Mouse (Mus musculus) adrenal gland, postnatal 25 days (tissue): ENCODE measurements around the gene Syne3. TPM values are rescaled to one million over a fixed set of nuclear protein-coding genes. Genes with fewer than 3 reads are reported as not detected.

ENCODE experiments used
- DNase-seq: peaks from one replicate; pipeline ENCODE4 v3.0.0; 2021; ENCODE audit warnings: mixed read lengths
- total RNA-seq: library from RNA; stranded (reverse); gene quantifications from 2 replicates; pipeline ENCODE4 v1.2.3, GENCODE M21; 2021

Syne3 gene
- total RNA-seq, 1 experiment from 2014 or later: 14.8 TPM

DNA sequence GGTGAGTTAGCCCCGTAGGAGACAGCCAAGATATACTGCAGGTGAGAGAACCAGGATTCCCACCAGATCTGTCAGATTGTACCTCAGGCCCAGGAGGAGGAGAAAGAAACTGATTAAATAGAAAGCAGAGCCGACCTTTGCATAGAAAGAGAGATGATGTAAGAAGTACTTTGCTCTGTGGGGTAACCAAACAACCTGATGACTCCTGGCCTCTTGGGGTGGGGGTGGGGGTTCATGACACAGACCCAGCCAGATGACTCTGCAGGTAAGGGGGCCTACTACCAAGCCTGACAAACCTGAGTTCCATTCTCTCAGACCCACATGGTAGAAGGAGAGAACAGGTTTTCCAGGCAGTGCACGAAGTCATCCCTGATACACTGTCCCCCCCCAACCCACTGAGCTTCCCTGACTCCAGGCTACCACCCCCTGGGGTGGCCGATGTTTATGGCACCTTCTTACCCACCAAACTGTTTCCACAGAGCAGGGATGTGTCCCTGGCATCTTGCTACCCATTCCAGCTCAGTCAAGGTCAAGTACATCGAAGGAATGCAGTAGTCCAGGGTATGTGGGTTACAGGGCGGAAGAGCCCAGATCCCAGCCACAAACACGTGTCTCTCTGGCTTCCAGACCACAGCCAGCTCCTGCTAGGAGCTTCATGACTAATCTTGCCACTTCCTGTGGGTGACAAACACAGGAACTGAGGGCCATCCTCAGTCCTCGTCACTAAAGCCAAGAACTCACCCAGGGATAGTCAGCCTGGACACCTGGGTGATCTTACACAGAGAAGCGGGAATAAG is 8.9 kb downstream of the Syne3 start:
- DNase-seq: peak; percentile 41

GRCm38 (mm10) chr12:104999171-104999570 is 10.4 kb downstream of the Syne3 start:
- no peak for DNase-seq

GRCm38 (mm10) chr12:104998541-104998940 is 11.1 kb downstream of the Syne3 start:
- no peak for DNase-seq

DNA sequence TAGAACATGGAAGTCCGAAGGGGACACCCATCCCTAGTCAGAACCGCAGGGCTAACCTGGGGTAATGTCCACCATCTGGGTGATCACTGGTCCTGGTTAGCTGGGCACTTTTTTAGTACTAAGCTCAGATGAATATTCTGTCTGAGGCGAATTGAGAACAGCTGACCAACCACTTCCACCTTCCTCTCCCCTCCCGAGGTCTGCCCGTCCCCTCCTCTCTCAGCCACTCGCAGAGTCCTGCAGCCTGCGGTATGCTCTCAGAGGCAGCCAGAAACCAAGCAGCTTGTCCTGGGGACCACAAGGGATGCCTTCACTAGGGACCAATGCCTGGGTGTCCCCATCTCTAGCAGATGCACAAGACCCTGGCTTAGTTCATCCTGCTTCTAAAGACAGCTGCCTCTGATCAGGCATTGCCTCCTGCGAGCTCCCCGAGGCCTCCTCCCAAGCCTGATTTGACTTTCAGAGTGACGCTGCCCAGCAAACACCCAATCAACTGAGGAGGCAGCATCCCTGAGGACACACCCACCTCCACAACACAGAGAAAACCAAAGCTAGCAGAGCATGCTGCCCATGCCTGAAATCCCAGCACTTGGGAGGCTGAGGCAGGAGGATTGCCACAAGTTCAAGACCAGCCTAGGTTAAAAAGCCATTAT is 11.8 kb downstream of the Syne3 start:
- DNase-seq: no peak

GRCm38 (mm10) chr12:104997159-104997558 is 12.4 kb downstream of the Syne3 start:
- DNase-seq: no peak

DNA sequence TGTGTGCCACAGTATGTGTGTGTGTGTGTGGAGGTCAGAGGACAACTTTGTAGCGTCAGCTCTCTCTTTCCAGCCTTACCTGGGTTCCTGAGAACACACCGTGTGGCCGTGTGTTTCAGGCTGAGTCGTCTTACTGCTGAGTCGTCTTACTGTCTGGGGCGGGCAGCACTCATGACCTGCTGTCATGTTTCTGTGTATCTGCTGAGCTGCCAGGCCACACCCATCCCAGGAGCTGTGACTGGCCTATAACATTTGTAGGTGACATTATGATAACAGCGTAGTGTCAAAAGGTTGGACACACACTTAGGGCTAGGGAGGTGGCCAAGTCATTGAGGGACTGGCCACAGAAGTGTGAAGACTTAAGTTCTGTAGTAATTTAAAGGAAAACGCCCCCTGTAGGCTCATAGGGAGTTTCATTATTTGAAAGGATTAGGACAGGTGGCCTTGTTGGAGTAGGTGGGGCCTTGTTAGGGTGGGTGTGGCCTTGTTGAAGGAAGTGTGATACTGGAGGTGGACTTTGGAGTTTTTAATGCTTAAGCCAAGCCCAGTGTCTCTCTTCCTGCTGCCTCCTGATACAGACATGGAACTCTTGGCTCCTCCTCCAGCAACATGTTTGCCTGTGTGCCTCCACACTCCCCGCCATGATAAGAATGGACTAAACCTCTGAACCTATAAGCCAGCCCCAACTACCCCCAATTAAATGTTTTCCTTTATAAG is 13.4 kb downstream of the Syne3 start:
- no peak for DNase-seq

DNA sequence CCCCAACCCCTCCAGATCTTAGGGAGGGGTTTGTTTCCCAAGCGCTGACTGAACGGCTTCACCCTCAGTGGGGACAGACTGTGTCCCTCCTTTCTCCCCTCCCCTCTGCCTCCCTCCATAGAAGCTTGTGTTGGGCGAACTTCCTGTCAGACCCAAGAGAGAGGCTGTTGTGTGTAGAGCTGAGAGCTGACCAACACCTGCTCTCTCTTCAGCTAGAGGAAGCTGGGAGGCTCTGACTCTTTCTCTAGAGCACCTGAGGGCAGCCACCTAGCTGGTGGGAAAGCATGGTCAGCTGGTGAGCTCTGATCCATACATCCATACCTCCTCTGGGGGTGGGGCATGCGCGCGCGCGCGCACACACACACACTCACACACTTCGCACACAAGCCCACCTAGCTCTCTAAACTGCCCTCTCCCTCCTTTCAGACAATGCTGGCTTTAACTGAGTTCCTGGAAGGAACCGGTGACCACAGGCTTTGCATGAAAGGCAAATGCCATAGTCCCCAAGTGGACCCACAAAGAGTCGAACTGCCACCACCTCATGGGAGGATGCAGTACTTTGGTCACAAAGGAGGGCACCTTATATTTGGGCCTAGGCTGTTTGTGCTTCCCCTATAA is 14.2 kb downstream of the Syne3 start:
- no peak for DNase-seq

DNA sequence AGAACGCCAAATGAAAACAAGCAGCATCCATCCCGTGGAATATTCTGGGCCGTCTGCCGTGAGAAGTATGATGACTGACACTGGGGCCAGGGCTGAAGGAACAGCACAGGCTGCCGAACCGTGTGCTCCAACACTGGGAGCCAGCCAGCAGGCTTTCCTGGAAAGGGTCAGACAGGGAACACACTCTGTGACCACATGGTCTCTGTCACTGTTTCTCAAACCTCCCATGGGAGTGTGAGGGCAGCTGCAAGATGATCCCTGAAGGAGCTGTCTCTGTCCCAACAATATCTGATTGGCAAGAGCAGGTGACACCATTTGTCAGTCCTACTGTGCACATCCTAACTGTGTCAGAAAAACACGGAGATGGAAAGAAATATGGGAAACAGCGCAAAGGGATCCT is 16.8 kb downstream of the Syne3 start:
- peak; percentile 40 for DNase-seq

GRCm38 (mm10) chr12:104992123-104992741 is 17.4 kb downstream of the Syne3 start:
- no peak for DNase-seq

GRCm38 (mm10) chr12:104990741-104991454 is 18.7 kb downstream of the Syne3 start:
- DNase-seq: no peak

DNA sequence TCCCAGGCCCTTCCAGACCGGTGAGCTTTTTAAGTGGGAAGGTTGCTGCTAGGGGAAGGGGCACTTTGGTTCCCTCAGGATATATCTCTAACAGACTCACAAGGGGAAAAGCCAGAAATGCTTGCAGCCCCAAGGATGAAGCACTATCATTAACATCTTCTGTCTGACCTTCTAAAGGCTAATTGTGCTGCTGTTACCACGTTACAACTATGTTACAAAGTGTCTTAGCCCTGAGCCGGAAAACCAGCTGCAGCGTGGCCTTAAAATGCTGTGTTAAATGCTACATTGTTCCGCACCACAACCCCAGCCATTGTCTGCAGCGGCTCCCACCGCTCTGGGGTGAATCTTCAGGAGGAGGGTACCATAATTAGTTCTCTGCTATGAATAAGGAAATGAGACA is 21.7 kb downstream of the Syne3 start:
- DNase-seq: no peak

GRCm38 (mm10) chr12:104986781-104987180 is 22.8 kb downstream of the Syne3 start:
- no peak for DNase-seq

- peak; percentile 37 for DNase-seq
Observed at GRCm38 (mm10) chr12:104986001-104986400, 23.6 kb downstream of the Syne3 start.

DNA sequence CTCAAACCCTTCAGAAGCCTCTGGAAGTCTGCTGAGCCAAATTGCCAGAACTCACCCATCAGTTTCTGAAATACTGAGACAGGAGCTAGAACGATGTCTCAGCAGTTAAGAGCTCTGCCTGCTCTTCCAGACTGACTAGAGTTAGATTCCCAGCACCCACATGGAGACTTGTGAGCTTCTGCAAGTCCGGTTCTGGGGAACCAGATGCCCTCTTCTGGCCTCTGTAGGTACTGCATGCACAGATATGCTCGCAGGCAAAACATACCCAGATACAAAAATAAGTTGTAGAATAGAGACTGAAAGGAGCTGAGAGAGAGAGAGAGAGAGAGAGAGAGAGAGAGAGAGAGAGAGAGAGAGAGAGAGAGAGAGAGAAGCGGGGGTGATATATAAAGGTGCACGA is 24.5 kb downstream of the Syne3 start:
- DNase-seq: no peak

DNA sequence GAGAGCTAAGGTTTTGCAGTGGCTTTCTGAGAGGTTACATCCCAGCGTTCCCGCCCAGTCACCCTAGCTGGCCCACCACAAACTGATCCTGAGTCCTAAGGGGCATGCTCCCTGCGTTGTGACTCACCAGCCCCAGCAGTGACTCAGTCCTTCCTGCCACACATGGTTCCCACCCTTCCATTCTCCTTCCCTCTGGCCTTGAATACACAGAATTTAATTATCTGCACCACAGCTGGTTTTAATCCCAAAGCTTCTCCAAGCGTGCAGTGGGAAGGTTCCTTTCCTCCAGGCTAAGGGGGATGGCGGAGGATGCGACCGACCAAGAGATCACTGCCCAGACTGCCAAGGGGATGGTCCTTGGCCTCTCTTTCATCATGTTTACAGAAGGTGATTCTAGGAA is 26.1 kb downstream of the Syne3 start:
- DNase-seq: peak; percentile 74

DNA sequence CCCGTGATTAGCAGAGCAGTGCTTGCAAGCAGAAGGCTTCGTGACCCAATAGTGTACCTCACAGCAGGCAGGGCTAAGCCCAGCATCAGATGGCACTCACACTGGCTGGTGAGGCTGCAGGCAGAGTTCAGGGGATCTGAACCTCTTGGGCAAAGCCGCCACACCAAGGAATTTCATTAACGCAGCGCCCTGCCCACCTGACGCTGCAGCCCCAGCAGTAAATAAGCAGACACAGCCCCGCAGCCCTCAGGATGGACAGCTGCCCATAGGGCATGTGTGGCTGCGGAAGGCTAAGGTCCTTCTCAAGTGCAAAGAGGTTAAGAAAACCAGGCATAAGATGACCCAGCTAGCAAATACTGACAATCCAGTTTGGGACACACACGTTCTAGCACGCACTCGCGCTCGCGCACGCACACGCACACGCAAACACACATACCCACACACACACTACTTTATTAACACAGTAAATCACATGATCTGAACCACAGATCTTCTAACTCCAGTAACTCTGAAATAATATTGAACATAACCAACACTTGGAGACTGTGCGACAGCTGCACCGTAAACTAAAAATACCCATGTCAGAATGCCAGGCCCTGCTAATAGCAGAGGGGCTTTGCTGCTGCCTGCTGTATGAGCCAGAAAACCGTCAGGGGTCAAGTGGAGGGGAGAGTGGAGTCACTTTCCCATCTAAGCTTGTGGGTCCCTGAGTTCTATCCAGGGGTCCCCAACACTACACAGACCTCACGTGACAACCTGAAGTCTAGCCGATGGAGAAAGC is 30.5 kb downstream of the Syne3 start:
- DNase-seq: no peak

GRCm38 (mm10) chr12:104978420-104978819 is 31.2 kb downstream of the Syne3 start:
- peak; percentile 86 for DNase-seq

DNA sequence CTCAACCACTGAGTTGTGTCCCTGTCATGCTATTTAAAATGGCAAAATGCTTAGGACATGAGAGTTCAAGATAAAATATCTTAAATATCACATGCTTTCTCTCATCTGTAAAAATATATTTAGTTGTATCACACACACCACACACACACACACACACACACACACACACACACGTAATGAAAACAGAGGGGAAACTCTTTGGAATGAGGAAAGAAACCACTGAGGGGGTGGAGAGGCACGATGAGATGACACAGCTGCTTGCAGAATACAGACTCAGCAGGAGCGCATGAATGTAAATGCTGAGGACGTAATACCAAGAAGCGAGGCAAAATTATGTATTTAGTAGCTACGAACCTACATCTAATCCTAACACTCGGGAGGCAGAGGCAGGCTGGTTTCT is 32.7 kb downstream of the Syne3 start:
- no peak for DNase-seq

- DNase-seq: no peak
Observed at GRCm38 (mm10) chr12:104976331-104976817, 33.2 kb downstream of the Syne3 start.

DNA sequence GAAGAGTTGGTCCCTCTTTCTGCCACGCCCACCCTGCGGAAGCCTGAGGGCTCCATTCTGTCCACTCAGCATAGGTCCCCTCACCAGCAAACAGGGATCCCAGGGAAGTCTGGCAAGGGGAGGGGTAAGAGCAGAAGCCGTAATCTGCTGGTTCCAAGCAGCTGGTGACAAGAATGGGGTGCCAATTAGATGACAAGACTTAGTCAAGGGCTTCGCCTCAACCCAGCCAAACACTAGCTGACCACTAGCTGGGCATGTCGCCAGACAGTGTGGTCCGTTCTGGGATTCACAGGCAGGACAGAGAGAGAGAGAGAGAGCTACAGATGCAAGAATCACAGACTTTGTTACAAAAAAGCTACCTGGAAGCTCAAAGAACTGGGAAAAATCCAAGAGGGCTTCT is 36.7 kb downstream of the Syne3 start:
- DNase-seq: no peak

DNA sequence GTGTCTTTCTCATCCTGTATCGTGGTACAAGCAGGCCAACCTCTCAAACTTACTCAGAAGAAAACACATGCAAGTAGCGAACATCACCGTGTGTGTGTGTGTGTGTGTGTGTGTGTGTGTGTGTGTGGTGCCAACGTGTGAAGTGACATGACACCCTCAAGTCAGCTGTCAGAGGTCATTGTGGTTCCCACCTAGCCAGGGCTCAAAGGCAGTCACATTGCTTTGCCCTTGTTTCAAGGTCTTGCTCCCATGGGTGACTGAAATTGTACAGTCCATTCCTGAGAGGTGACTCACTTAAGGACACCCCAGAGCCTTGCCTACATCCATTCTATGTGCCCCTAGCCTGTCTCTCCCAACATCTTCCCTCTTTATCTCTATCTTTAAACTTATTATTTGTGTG is 40.0 kb downstream of the Syne3 start:
- DNase-seq: no peak
